Mouse (Mus musculus): ENCODE measurements around the gene B3gnt7.

- TF ChIP-seq POLR2A (IDR thresholded peaks at IDR 0.05; ENCODE audit: insufficient read length, low read depth) (no peak), TCF12 (IDR thresholded peaks at IDR 0.05; ENCODE audit: insufficient read depth, poor library complexity, severe bottlenecking) (no peak), MAX (IDR thresholded peaks at IDR 0.05; ENCODE audit: low read depth) (no peak), POLR2AphosphoS2 (IDR thresholded peaks at IDR 0.05; ENCODE audit: insufficient read length, low read depth) (no peak), TCF3 (IDR thresholded peaks at IDR 0.05; ENCODE audit: insufficient read length, low read depth) (no peak), E2F4 (IDR thresholded peaks at IDR 0.05; ENCODE audit: insufficient read depth) (no peak), CEBPB (IDR thresholded peaks at IDR 0.05; ENCODE audit: insufficient read depth, poor library complexity, severe bottlenecking) (no peak), USF1 (IDR thresholded peaks at IDR 0.05; ENCODE audit: low read depth) (no peak), MYOG (IDR thresholded peaks at IDR 0.05; ENCODE audit: control insufficient read depth in 1 of 3, insufficient read depth in 1 of 3, insufficient read length in 2 of 3, low read depth in 2 of 3) (no peak), SRF (IDR thresholded peaks at IDR 0.05; ENCODE audit: control insufficient read depth, insufficient read length, low read depth) (no peak), MYOD1 (IDR thresholded peaks at IDR 0.05; ENCODE audit: control insufficient read depth in 1 of 3, insufficient read length in 2 of 3, low read depth in 2 of 3) (no peak)
Observed at GRCm38 (mm10) chr1:86349201-86349600, 46.6 kb downstream of the B3gnt7 start.

All from myocyte (in vitro differentiated cells).